Mouse (Mus musculus): ENCODE results near the gene Cd207.

DNA sequence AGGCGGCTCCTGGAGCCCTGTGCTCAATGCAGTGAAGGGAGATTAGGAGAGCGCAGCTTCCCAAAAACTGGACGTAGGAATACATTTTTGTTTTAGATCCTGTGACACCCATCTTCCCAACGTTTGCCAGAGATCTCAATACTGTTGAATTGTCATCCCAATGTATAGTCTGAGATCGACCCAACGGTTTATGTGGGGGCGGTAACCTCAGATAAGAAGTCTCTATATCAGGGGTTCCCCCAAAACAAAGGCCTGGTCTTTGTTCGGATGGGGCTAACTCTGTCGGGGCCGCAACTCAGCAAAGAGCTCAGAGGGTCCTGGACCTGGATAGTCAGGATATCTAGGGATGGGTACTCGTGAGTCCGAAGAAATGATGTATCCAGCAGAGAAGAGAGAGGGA is 15.3 kb upstream of the Cd207 start:
- TF ChIP-seq CTCF (IDR thresholded peaks at IDR 0.05) (no peak), EP300 (IDR thresholded peaks at IDR 0.05) (no peak)
